Mouse (Mus musculus) liver, embryonic 14.5 days (tissue): Measurements from ENCODE around the gene Oxct1. TPM values are rescaled to one million over a fixed set of nuclear protein-coding genes. Genes with fewer than 3 reads are reported as not detected.

Source experiments
- ATAC-seq: fragments of 200-750 bp; cut with Nextera tagmentation; 2 replicates; pipeline ENCODE4 v1.8.0; 2017; ENCODE audit warnings: moderate number of reproducible peaks, mild to moderate bottlenecking, moderate library complexity; ENCODE audit not compliant: insufficient read depth
- DNase-seq, 3 experiments: peaks; one replicate each; pipeline ENCODE4 v3.0.0-alpha.2; 2012 to 2013; ENCODE audit warnings: low read depth in 3 of 3, low spot score in 3 of 3
- H3K27ac ChIP-seq: fragments of 300-500 bp; sonication (generic); 2 replicates; pipeline ENCODE4 v1.5.1; 2014; ENCODE audit warnings: moderate library complexity, mild to moderate bottlenecking, control low read depth, inconsistent platforms
- H3K27me3 ChIP-seq: fragments of 300-500 bp; sonication (generic); 2 replicates; pipeline ENCODE4 v1.6.1; 2014; ENCODE audit warnings: mild to moderate bottlenecking, low read length, moderate library complexity; ENCODE audit not compliant: control insufficient read depth, insufficient read depth
- H3K36me3 ChIP-seq: fragments of 300-500 bp; sonication (generic); replicated peaks from 2 replicates; pipeline ENCODE4 v1.6.1; 2014; ENCODE audit warnings: low read depth; ENCODE audit not compliant: control insufficient read depth, insufficient read depth
- H3K4me1 ChIP-seq, 2 experiments: fragments of 200-500 bp in 1 of 2; fragments of 300-500 bp in 1 of 2; sonication (generic) in 1 of 2; replicated peaks; 2 replicates each; pipeline ENCODE4 v1.6.1; 2012 to 2014; ENCODE audit warnings: antibody characterized with exemption in 1 of 2, inconsistent platforms in 1 of 2, low read length in 1 of 2; ENCODE audit not compliant: control insufficient read depth in 2 of 2, insufficient read depth in 2 of 2
- H3K4me2 ChIP-seq: fragments of 300-500 bp; sonication (generic); 2 replicates; pipeline ENCODE4 v1.6.1; 2014; ENCODE audit warnings: low read depth, mild to moderate bottlenecking, control low read depth, moderate library complexity
- H3K4me3 ChIP-seq, 2 experiments: fragments of 200-500 bp in 1 of 2; fragments of 300-500 bp in 1 of 2; sonication (generic) in 1 of 2; 2 replicates each; pipeline ENCODE4 v1.5.1; 2012 to 2014; ENCODE audit warnings: low read depth in 2 of 2, low read length in 2 of 2, mild to moderate bottlenecking in 2 of 2, control low read depth in 1 of 2, inconsistent platforms in 1 of 2, moderate library complexity in 1 of 2; ENCODE audit not compliant: insufficient read depth in 1 of 2
- H3K9ac ChIP-seq: fragments of 300-500 bp; sonication (generic); replicated peaks from 2 replicates; pipeline ENCODE4 v1.6.1; 2014; ENCODE audit warnings: mild to moderate bottlenecking, control low read depth, moderate library complexity
- H3K9me3 ChIP-seq: fragments of 300-500 bp; sonication (generic); 2 replicates; pipeline ENCODE4 v1.6.1; 2016; ENCODE audit warnings: low read length, mixed read lengths; ENCODE audit not compliant: control insufficient read depth
- CTCF ChIP-seq: IDR thresholded peaks from 2 replicates; pipeline ENCODE4 v1.5.1; 2016; ENCODE audit warnings: antibody characterized with exemption, low read depth, control low read depth
- EP300 ChIP-seq: IDR thresholded peaks from 2 replicates; pipeline ENCODE4 v1.6.1; 2016; ENCODE audit warnings: antibody characterized with exemption, low read depth
- WGBS: fragments of 180-500 bp; shearing (Covaris S2); extraction: QIAGEN DNeasy Blood & Tissue Kit; methylation state at CpG from one replicate; pipeline ENCODE4 v1.1.7; 2014; ENCODE audit not compliant: insufficient replicate concordance; 5-methylcytosine and 5-hydroxymethylcytosine counted together
- polyA plus RNA-seq, 2 experiments: library from polyadenylated mRNA; depleted of rRNA in 1 of 2; stranded (reverse) in 1 of 2; unstranded in 1 of 2; fragments of >200 nt; fragmentation: Nextera tagmentation in 1 of 2; extraction: Ambion mirVana in 1 of 2; gene quantifications; 2 replicates each; pipeline versions ENCODE4 v1.2.1 to v1.2.3; 2012 to 2014

Gene Oxct1
- polyA plus RNA-seq, 2 experiments: 9.4 to 24.4 TPM

DNA sequence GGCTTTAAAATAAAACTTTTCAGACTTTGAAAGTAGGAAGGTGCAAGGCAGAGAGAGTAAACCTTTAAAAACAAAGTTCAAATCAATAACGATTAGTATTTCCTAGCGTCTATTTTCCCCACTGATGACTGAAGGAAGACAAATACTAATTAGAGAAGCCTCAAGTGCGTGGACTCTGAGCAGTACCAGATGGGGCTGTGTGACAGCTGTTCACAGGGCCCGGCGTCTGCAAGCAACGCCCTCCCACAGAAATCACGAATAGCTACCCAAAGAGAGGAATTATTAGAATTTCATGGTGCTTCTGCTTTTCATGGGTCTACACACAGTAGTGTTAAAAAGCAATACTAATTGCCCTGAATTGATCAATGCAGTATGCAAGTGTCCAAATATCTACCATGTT lies 61.7 kb downstream of the Oxct1 start:
- Histone ChIP-seq H3K36me3 (no peaks in the 10 kb centered on the region), H3K4me2 (no peak overlapping the region), H3K27me3 (no peaks in the 10 kb centered on the region), H3K4me3 (no peak overlapping the region), H3K9me3 (no peaks in the 10 kb centered on the region), H3K9ac (no peak overlapping the region), H3K27ac (no peak overlapping the region), H3K4me1 (no peaks in the 10 kb centered on the region)
- 66% methylated on average over 7 of the region's 7 CpGs for WGBS
- TF ChIP-seq CTCF (no peak), EP300 (no peak)
- ATAC-seq: no peak
- DNase-seq: no peak

DNA sequence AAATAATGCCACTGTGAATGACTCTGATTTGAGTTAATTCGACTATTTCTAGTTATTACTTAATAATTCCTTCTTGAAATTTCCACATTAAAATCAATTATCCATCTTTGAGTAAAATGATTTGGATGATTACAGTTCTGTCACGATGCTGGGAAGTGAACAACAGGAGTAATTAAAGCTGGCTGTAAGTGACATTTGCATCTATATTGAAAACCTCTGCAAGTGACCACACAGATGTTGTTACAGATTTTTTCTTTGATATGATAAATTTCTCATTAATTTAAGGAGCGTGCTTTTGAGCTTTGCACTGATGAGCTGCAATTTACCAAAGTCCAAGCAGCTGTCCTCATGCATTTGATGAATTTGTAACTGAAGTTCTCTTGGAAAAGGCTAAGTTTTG lies 64.4 kb downstream of the Oxct1 start:
- Histone ChIP-seq H3K27ac (no peak overlapping the region), H3K4me3 (no peak overlapping the region), H3K27me3 (no peaks in the 10 kb centered on the region), H3K9me3 (no peaks in the 10 kb centered on the region), H3K4me1 (no peaks in the 10 kb centered on the region), H3K9ac (no peak overlapping the region), H3K36me3 (no peaks in the 10 kb centered on the region), H3K4me2 (no peak overlapping the region)
- ATAC-seq (no peak), DNase-seq (no peak)
- WGBS: 51% methylated on average over 3 of the region's 3 CpGs
- TF ChIP-seq CTCF: no peak

DNA sequence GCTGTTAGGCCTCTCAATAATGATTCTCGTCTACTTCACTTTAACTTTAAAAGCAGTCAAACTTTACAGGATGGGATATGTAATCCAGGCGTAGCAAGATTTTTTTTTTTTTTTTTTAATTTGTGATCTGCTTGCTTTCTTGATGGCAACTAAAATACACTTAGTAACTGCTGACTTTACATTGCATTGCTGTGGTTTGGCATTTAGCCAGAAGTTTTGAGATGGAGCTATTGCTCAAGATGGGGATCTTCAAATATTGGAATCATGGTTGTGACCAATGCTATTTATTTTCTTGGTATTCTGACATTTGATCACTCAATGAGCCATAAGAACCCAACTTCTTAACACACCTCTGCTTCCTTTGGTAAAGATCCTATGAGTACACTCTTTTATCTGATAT lies 66.4 kb downstream of the Oxct1 start:
- Histone ChIP-seq H3K4me3 (no peak overlapping the region), H3K4me2 (no peak overlapping the region), H3K9me3 (no peaks in the 10 kb centered on the region), H3K36me3 (no peaks in the 10 kb centered on the region), H3K4me1 (no peaks in the 10 kb centered on the region), H3K9ac (no peak overlapping the region), H3K27ac (no peak overlapping the region), H3K27me3 (no peaks in the 10 kb centered on the region)
- WGBS: 70% methylated on average over 2 of the region's 2 CpGs
- no peak for TF ChIP-seq EP300
- TF ChIP-seq CTCF: no peak
- ATAC-seq (no peak), DNase-seq (no peak)

DNA sequence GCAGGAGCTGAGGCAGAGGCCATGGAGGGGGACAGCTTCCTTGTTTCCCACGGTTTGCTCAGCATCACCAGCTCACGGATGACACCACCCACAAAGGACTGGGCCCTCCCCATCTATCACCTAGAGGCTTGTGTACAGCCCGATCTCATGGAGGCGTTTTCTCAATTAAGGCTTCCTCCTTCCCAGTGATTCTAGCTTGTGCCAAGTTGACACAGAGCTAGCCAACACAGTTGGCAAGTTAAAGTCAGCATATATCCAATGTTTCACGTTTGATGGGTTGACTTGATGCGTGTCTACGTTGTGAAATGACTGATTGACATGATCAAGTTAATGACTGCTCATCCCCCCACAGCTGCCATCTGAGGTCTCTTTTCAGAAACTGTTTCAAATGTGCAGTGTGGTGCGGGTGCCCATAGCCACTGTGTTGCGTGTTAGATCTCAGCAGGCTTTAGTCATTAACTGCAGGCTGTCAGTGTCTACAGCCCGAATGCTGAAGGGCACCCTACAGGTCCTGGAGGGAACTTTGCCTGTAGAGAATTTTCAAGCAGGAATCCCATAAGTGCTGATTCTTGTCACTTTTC lies 74.2 kb downstream of the Oxct1 start:
- Histone ChIP-seq H3K27me3 (no peaks in the 10 kb centered on the region), H3K27ac (no peak overlapping the region), H3K36me3 (no peaks in the 10 kb centered on the region), H3K4me3 (no peak overlapping the region), H3K9ac (no peak overlapping the region), H3K4me2 (no peak overlapping the region), H3K4me1 (no peaks in the 10 kb centered on the region), H3K9me3 (no peaks in the 10 kb centered on the region)
- TF ChIP-seq CTCF (no peak), EP300 (no peak)
- ATAC-seq: no peak
- 71% methylated on average over 10 of the region's 10 CpGs for WGBS
- DNase-seq: no peak

DNA sequence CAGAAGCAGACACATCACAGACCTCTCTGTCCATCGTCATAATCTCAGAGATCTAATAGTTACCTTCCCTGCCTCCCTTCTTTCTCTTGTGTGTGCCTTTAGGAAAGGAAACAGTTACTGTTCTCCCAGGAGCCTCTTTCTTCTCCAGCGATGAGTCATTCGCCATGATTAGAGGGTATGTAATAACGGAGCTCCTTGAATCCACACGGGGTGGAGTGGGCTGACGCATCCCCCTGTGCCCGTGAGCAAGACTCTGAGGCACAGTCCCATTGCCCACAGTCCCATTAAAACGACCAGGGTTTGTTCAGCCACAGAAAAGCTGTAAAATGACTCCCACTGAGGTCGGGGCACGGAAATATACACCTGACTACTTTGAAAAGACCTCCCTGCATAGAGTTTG lies 74.8 kb downstream of the Oxct1 start:
- TF ChIP-seq EP300 (no peak), CTCF (no peak)
- H3K9ac ChIP-seq: no peak overlapping the region
- no peaks in the 10 kb centered on the region for H3K4me1 ChIP-seq
- H3K4me3 ChIP-seq: no peak overlapping the region
- no peaks in the 10 kb centered on the region for H3K9me3 ChIP-seq
- ATAC-seq (no peak), DNase-seq (no peak)
- WGBS: 76% methylated on average over 10 of the region's 10 CpGs
- no peak overlapping the region for H3K4me2 ChIP-seq
- H3K27me3 ChIP-seq: no peaks in the 10 kb centered on the region
- no peak overlapping the region for H3K27ac ChIP-seq
- no peaks in the 10 kb centered on the region for H3K36me3 ChIP-seq
